Mouse (Mus musculus) lung, postnatal 10 days (tissue): ENCODE measurements at regions not wholly inside any gene's neighbourhood (a gene's known extent, or its start where the extent isn't known, plus 50 kb on each side); places are given as distances from the start of the nearest gene placed in this dataset.

Experiments used
- DNase-seq: peaks from one replicate; pipeline ENCODE4 v3.0.0; 2021

DNA sequence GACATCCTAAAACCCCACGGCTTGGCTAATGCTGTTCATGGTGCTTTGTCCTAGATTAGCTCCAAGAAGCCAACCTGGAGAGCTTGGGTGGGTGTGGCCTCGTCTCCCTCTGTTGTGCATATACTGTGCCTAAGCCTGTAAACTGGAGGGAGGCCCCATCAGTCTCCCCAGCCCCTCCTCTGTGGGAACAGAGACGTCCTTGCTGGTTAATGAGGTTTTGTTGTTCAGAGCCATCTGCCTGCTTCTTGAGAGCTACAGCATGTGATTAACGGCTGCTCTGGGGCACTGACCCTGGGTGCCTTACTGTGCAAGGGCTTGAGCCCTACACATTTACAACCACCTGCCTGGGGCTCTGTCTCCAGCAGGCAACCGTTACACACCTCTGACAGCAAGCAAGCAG, 143.9 kb upstream of the Gm3448 start:
- no peak for DNase-seq

DNA sequence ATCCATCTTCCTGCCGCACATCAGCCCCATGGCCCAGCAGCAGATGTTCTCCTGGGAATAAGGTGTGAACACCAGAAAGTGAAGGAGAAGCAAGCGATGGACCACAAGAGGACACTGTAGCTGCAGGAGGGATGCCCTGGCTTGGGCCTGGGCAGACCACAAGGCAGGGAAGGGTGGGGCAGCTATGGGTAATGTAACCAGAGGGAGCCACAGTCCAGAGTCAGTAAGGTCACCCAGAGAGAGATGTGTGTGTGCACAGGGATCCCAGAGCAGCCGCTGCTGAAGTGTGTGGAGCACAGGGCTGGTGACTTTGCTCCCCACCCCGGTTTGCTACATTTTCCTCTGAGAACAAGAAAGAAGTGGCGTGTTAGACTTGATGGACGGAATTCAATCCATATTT, 142.5 kb upstream of the Gm3448 start:
- no peak for DNase-seq

DNA sequence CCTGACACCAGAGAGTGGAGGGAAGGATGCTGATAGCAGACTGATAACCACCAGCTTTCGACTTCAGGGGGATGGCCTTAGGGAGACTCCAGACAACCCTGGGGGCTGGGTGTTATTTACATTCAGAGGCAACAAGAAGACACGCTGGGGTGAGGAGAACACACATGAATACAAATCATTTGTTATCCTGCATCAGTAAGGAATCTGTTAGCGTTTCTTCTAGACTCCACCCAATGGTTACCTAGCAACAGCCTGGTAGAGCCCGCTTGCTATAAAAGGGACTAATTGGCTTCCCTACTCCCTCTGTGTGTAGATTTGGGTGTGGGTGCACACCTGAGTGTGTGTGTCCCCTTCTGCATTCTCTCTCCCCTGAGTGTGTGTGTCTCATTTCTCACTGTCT, 140.8 kb upstream of the Gm3448 start:
- DNase-seq = no peak

DNA sequence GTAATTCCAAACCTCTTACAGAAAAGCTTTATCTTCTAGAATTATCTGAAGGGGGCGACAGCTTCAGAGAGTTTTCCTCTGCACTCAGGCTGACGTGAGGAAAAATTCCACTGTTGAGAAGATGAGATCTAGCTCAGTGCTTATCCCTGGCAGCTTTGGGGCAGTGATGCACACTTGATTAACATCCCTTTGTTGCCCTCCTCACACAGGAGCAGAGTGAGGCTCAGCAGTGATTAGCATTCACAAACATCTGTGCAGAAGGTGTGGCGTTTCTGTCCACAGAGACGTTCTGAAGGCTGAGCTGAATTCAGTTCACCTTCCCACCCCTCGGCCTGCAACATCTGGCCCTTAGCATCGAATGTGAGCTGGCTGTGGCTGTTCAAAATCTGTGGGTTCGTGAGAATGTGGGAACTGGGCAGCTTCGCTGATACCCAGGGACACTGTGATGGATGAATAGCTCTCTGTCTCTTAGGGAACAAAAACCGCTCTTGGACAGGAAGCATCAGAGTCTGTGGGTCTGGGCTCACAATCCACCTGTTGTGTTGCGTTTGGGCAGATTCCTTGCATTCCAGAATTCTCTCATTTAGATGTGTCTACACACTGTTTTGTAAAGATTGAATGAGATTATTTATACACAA, 139.0 kb upstream of the Gm3448 start:
- DNase-seq = no peak

DNA sequence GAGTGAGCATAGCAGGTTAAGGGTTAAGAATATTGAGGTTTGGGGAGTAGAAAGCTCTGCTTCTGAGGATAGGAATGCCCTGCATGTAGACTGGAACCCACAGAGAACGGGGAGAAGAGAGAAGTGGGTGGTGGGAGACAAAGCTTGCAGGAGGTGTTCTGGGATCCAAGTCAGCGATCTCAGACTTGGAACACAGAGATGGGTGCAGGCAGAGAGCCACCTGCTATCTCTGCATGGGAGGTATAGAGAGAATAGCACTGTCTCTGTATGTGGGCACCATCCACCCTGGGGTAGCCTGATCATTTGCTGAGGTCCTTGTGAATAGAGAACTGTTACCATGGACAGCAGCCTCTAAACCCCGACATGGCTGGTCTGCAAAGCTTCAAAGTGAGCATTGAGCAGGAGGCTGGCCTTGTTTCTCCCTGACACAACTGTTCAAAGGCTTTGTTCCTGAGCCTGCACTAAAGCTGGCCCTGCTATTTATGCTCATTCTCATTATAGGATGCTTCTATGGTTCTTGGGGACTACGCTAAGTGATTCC, 138.1 kb upstream of the Gm3448 start:
- no peak for DNase-seq

DNA sequence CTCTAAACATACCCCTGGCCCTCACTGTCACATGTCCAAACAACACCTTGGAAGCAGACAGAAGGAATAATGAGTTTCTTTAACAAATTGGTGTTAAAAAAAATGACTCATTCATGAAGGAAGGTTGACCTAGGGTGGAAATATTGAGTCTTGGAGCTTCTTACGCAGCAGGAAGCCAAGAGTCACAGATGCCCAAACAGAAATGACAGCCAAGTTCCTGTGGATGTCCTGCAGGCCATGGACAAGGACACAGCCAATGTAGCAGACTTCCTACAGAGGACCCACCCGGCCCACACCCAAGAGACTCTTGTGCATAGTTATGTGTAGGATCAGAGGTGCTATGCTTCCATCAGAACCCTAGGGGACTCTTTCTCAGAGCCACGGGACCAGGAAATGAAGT, 136.1 kb upstream of the Gm3448 start:
- DNase-seq = peak; percentile 50

DNA sequence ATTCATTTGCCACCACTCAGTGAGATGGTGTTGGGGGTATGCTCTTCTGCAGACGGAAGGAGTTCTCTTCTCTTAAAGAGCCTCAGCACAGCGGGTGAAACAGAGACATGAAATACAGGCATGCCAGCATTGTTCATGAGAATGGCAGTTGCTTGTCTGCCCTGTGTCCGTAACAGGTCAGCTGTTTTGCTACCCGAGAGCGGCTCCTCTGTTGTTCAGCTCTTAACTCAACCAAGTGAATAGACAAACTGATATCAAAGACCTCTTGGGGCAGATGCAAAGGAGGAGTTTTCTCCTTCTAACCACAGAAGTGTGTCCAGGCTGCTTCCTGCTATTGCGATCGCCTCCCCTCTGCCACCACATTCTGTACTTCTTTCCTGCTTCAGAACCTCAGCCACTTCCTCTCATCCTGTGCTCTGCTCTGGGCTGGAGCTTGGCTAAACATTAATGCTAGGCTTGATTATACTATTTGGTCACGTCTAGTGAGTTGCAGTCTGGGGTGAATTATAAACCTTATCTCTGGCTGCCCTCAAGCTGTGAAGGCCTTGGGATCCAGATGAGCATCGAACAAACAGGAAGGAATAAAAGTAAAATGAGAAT, 133.1 kb upstream of the Gm3448 start:
- DNase-seq = no peak

DNA sequence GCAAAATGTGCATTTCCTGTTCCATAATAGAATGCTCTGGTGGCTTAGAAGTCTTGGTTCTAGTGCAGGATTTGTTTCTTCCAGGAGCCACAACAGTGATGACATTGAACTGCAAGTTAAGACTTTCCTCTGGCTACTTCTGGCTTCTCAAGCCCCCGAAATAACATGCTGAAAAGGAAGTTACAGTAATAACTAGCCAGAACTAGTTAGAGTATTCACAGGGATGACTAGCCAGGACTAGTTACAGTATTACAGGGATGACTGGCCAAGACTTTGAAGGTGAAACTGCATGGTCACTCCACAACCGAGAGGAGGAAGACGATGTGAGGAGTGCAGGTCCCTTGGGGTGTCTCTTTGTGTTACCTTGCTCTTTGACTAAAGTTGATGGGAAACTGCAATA, 126.6 kb upstream of the Gm3448 start:
- DNase-seq = no peak

DNA sequence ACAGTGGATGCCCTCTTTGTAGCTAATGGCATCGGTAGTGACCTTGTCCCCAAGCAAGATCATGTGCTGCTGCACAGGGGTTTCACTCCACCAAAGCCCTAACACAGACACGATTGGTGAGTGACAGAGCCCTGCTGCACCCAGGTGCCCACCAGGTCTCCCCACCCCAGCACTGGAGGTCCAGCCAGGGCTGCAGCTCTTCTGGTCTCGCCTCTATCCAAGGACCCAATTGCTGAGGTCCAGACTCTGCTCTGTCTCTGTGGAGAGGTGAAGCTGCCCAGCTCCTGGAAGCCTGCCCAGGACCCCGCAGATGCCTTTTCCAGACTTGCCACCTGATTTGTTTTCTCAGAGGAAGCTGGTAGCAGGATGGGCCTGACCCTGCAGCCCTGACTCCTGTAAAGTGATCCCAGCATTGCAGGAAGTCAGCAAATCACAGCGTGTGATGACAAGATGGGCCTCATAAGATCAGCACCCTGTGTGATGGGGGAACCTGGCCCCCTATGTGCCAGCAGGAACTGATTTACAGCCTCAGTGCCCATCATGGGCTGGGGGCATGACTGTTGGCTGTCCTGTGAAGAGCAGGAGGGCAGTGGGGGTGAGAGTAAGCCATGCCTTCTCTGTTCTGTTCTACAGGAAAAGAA, 116.5 kb upstream of the Gm3448 start:
- DNase-seq = no peak

DNA sequence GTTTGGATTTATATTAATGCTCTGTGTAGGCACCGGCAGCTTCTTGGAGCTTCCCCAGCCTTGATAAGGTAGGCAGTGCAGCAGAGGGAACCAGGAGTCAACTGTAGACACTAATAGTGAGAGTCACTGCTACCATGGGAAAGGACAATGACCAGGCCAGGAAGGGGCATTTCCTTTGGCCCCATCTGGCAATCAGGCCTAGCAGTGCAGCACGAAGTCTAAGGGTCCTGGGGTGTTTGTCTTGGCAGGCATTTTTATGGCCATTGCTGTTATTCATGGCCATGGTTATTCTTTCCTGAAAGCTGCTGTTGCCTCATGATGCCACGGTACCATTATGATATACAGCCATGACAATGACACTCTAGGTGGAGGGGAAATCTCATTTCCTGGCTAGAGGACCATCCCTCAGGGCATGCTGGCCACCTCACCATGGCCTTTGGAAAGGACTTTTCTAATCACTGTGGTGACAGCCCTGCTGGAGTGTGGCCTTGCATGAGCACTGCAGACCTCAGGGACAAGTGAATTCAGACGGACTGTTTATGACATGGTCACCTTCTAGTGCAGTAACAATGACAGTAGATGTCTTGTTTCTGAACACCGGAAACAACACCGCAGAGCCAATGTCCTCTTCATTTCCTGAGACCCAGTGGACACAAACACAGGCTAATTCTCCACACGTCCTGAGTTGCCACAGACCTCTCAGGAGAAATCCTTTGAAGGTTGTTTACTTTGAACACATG, 111.8 kb upstream of the Gm3448 start:
- DNase-seq = peak; percentile 35

DNA sequence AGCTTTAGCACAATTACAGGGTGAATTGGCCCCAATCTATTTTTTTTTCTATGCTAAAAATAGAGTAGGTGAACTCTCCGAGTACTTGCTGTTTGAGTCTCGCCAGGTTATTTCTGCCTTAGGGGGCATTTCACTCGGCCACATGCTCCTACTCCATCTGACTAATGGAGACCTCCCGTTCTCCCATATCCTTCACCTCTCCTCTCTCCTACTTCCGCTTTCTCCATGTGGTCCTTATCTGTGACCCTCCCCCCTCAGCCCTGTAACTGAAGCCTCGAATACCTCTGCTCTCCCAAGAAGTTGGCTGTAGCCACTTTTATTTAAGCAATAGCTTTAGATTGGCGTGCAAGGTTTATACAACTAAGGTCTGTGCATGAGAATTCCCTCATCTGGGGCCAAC, 111.1 kb upstream of the Gm3448 start:
- no peak for DNase-seq

DNA sequence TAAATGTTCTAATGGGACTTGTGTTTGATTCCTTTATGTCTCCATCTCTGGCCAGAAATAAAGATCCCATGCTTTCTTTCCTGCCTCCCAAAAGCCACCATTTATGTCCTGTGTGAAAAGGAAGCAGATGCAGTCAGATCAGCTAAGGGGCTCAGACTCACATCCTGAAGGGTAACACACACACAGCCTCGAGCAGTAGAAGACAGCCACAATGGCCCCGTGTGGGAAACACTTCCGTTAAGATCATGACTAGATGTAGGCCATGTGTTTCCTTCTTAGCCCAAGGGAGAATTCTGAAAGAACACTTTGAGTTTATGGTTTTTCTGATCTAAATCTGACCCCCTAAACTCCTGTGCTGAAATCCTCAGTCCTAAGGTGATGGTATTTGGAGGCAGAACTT, 110.4 kb upstream of the Gm3448 start:
- DNase-seq = no peak

DNA sequence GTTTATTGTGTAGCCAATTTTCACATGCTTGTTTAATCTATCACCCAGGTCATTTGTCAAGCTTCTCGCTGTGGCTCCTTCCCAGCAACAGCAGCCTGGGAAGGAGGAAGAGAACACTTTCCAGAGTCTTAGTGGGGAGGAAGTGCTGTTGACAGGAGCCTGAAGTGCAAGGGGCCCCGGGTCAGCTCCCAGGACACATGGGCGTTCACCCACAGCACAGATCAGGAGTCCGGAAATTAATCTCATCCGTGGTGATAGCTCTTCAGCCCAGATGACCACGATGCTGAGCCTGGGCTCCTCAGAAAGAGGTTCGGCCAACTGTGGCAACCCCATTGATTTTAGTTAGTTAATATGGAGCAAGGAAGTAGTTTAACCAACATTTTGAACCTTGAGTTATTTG, 105.3 kb upstream of the Gm3448 start:
- peak; percentile 17 for DNase-seq

DNA sequence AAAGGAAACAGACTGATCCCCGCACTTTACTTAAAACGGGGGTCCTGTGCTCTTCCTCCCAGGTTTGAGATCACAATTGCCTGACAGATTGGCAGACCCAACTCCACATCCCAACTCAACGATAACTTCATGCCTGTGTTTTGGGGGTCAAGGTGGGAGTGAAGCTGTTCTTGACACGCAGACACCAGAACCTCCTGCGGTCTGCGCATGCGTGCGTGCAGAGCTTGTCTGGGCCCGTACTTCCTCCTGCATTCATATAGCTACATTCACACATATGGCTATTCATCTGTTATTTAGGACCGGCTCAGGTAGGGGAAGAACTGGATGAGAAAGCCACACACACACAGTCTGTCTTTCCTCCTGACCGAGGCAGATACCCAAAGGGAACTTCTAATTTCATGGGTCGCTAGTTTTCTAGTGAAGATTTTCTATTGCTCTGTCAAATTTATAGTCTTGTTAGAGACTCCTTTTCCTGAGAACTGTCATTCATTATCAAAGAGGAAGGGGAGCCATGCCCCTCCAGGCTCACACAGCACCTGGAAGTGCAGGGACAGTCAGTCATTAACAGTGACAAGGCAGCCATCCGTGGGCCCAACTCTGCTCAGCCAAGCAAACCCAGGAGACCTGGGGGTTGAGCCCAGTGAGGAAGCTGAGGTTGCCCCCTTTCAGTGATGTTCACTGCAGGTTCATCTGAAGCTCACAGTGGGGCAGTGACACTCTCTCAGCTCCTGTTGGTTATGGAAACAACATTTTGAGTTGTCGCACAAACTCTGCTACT, 104.0 kb upstream of the Gm3448 start:
- no peak for DNase-seq

DNA sequence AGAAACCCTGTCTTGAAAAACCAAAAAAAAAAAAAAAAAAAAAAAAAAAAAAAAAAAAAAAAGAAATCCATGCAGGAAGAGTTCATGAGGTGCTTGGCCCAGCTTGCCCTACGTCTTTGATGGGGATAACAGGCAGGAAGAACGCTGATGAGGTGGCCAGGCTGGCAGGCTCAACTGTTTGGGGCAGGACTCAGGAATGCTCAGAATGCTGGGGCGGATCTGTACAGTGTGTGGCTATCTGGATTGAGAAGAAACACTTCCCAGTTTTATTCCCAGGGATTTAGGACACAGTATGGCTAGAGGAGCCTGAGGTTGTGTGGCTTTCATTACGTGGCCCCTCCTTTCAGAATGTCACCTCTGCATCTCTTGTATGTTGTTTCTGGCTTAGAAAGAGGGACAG, 99.1 kb upstream of the Gm3448 start:
- no peak for DNase-seq
